Mouse (Mus musculus) embryonic facial prominence, embryonic 15.5 days (tissue): Measurements from ENCODE around the gene Mrps23. TPM values are rescaled to one million over a fixed set of nuclear protein-coding genes. Genes with fewer than 3 reads are reported as not detected.

Source experiments
- ATAC-seq: fragments of 200-750 bp; cut with Nextera tagmentation; 2 replicates; pipeline ENCODE4 v1.8.0; 2017; ENCODE audit warnings: low read depth, moderate TSS enrichment; ENCODE audit not compliant: insufficient number of reproducible peaks, low FRiP score, low TSS enrichment
- H3K27ac ChIP-seq: fragments of 300-500 bp; sonication (generic); replicated peaks from 2 replicates; pipeline ENCODE4 v1.5.1; 2015; ENCODE audit warnings: mild to moderate bottlenecking, inconsistent platforms
- H3K27me3 ChIP-seq: fragments of 300-500 bp; sonication (generic); 2 replicates; pipeline ENCODE4 v1.6.1; 2015; ENCODE audit warnings: inconsistent platforms
- H3K36me3 ChIP-seq: fragments of 300-500 bp; sonication (generic); 2 replicates; pipeline ENCODE4 v1.6.1; 2015; ENCODE audit warnings: mild to moderate bottlenecking, inconsistent platforms
- H3K4me1 ChIP-seq: fragments of 300-500 bp; sonication (generic); 2 replicates; pipeline ENCODE4 v1.6.1; 2015; ENCODE audit warnings: inconsistent platforms
- H3K4me2 ChIP-seq: fragments of 300-500 bp; sonication (generic); replicated peaks from 2 replicates; pipeline ENCODE4 v1.6.1; 2015; ENCODE audit warnings: mild to moderate bottlenecking, inconsistent platforms
- H3K4me3 ChIP-seq: fragments of 300-500 bp; sonication (generic); replicated peaks from 2 replicates; pipeline ENCODE4 v1.5.1; 2015; ENCODE audit warnings: mild to moderate bottlenecking, inconsistent platforms
- H3K9ac ChIP-seq: fragments of 300-500 bp; sonication (generic); 2 replicates; pipeline ENCODE4 v1.6.1; 2015; ENCODE audit warnings: inconsistent platforms
- H3K9me3 ChIP-seq: fragments of 300-500 bp; sonication (generic); replicated peaks from 2 replicates; pipeline ENCODE4 v1.6.1; 2016; ENCODE audit warnings: inconsistent platforms
- WGBS: fragments of 180-500 bp; shearing (Covaris S2); methylation state at CpG from one replicate; pipeline ENCODE4 v1.1.7; 2015; 5-methylcytosine and 5-hydroxymethylcytosine counted together
- polyA plus RNA-seq: library from polyadenylated mRNA; unstranded; fragments of >200 nt; fragmentation: Nextera tagmentation; extraction: Ambion mirVana; gene quantifications from 2 replicates; pipeline ENCODE4 v1.2.1, GENCODE M21; 2015

The Mrps23 gene
- polyA plus RNA-seq, 1 experiment from 2014 or later: 61.6 TPM

- Histone ChIP-seq H3K4me3 (no peak overlapping the region), H3K9ac (no peak overlapping the region), H3K27me3 (no peaks in the 10 kb centered on the region), H3K36me3 (no peaks in the 10 kb centered on the region), H3K27ac (peak overlapping the region; percentile 88), H3K9me3 (no peaks in the 10 kb centered on the region), H3K4me1 (peaks cover 62% of the 10 kb centered on the region), H3K4me2 (no peak overlapping the region)
- 69% methylated on average over 7 of the region's 7 CpGs for WGBS
- no peak for ATAC-seq
These were observed 39.9 kb upstream of the Mrps23 start for GRCm38 (mm10) chr11:88164213-88164723.

DNA sequence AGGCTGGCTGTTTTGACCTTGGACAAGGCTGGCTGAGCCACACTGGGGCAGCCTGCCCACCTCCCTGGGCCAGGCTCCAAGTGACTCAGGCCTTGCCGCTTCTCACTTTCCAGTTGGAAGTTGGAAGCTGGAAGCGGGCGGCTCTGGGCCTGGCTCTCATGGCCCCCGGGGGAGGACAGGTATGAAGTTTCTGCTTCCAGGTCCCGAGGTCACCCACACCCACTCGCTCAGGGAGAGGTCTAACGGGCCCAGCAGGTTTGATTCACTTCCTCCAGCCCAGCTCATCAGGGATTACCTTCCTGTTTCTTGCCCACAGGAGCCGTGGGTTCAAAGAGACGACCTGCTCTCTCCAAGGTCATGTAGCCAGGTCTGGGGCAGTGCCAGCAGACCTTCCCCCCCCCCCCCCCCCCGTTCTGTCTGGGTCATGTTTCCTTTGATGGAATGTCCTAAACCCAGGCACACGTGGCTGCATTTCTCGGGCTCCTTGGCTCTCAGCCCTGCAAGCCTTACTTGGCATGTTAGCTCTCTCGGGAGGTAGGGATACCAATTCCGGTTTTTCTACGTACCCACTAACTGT is 39.3 kb upstream of the Mrps23 start:
- H3K9me3 ChIP-seq: no peaks in the 10 kb centered on the region
- H3K36me3 ChIP-seq: peaks cover 4% of the 10 kb centered on the region; the same call in 1 of the 2 replicates
- WGBS: 16% methylated on average over 15 of the region's 15 CpGs
- peaks cover 5% of the 10 kb centered on the region for H3K27me3 ChIP-seq
- H3K4me2 ChIP-seq: no peak overlapping the region
- H3K27ac ChIP-seq: peak overlapping the region; percentile 88
- no peak overlapping the region for H3K9ac ChIP-seq
- H3K4me3 ChIP-seq: no peak overlapping the region
- ATAC-seq: peak; percentile 30; the same call in 1 of the 2 replicates
- peaks cover 62% of the 10 kb centered on the region for H3K4me1 ChIP-seq

DNA sequence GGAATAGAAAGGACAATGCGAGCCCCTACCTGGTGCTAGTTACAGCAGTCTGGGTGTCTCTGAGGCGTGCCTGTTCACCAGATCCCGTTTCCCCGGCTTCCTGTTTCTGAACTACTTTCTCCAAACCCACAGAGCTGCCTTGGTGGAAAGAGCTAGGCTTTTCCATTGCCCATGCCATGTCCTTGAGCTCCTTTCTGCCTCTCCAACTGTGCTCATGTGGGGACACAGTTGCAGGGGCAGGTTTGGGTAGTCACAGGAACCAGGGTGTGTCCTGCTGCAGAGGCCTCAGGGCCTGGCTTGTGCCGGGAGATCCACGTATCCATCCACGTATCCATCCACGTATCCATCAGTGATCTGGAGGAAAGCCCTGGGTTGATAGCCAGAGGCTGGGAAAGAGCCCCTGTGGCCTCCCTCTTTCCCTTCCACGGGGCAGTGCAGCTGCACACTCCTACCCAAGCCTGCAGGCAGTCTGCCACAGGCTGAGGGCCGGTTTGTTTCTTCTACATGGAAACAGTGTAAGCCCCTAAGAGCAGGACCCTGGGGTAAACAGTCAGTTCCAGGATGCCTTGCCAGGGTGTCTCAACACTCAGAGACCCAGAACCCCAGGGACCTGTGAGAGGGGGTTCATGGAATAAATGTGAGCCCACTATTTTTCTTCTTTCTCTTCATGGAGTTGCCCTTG is 38.4 kb upstream of the Mrps23 start:
- H3K36me3 ChIP-seq: peaks cover 5% of the 10 kb centered on the region; the same call in 1 of the 2 replicates
- no peak overlapping the region for H3K9ac ChIP-seq
- 36% methylated on average over 10 of the region's 10 CpGs for WGBS
- H3K27ac ChIP-seq: peak overlapping the region; percentile 88
- no peak overlapping the region for H3K4me3 ChIP-seq
- H3K27me3 ChIP-seq: peaks cover 7% of the 10 kb centered on the region
- no peak overlapping the region for H3K4me2 ChIP-seq
- peaks cover 53% of the 10 kb centered on the region for H3K4me1 ChIP-seq
- ATAC-seq: no peak
- H3K9me3 ChIP-seq: no peaks in the 10 kb centered on the region

- Histone ChIP-seq H3K27me3 (peaks cover 7% of the 10 kb centered on the region), H3K4me3 (no peak overlapping the region), H3K4me2 (no peak overlapping the region), H3K27ac (no peak overlapping the region), H3K9me3 (no peaks in the 10 kb centered on the region), H3K36me3 (peaks cover 5% of the 10 kb centered on the region; the same call in 1 of the 2 replicates), H3K9ac (no peak overlapping the region), H3K4me1 (peaks cover 48% of the 10 kb centered on the region)
- no peak for ATAC-seq
- 86% methylated on average over 7 of the region's 7 CpGs for WGBS
These were observed 37.7 kb upstream of the Mrps23 start for GRCm38 (mm10) chr11:88166471-88166870.

DNA sequence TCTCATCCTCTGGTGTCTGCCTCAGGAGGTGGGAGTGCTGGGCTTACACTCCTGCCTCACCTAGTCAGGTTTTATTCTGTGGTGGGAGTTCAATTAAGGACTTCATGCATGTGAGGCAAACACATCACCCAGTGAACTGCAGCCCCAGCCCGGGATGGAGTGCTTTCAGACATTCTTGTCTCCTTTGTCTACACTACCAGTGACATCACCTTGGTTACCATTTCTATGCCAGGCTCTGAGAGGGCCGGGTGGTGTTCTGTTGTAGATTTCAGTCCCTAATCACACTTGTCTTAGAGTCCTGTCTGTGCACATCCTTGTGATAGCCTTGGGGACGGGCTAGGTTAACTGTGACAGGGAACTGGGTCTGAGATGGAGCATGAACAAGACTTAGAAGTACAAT is 35.6 kb upstream of the Mrps23 start:
- 57% methylated on average over 3 of the region's 3 CpGs for WGBS
- peaks cover 54% of the 10 kb centered on the region for H3K4me1 ChIP-seq

GRCm38 (mm10) chr11:88169531-88170040 is 34.6 kb upstream of the Mrps23 start:
- Histone ChIP-seq H3K4me2 (no peak overlapping the region), H3K9ac (no peak overlapping the region), H3K27ac (no peak overlapping the region), H3K27me3 (peaks cover 7% of the 10 kb centered on the region), H3K4me1 (peaks cover 54% of the 10 kb centered on the region), H3K9me3 (no peaks in the 10 kb centered on the region), H3K36me3 (peaks cover 5% of the 10 kb centered on the region; the same call in 1 of the 2 replicates), H3K4me3 (no peak overlapping the region)
- 33% methylated on average over 32 of the region's 32 CpGs for WGBS
- no peak for ATAC-seq

More for the DNA sequence above, 35.6 kb upstream of the Mrps23 start:
- no peak for ATAC-seq
- H3K36me3 ChIP-seq: peaks cover 5% of the 10 kb centered on the region; the same call in 1 of the 2 replicates
- H3K4me3 ChIP-seq: no peak overlapping the region
- no peak overlapping the region for H3K9ac ChIP-seq
- peaks cover 7% of the 10 kb centered on the region for H3K27me3 ChIP-seq
- H3K9me3 ChIP-seq: no peaks in the 10 kb centered on the region
- no peak overlapping the region for H3K27ac ChIP-seq
- no peak overlapping the region for H3K4me2 ChIP-seq

GRCm38 (mm10) chr11:88170606-88171005 is 33.6 kb upstream of the Mrps23 start:
- Histone ChIP-seq H3K27me3 (peaks cover 7% of the 10 kb centered on the region), H3K4me1 (peaks cover 43% of the 10 kb centered on the region)
- WGBS: 83% methylated on average over 3 of the region's 3 CpGs

DNA sequence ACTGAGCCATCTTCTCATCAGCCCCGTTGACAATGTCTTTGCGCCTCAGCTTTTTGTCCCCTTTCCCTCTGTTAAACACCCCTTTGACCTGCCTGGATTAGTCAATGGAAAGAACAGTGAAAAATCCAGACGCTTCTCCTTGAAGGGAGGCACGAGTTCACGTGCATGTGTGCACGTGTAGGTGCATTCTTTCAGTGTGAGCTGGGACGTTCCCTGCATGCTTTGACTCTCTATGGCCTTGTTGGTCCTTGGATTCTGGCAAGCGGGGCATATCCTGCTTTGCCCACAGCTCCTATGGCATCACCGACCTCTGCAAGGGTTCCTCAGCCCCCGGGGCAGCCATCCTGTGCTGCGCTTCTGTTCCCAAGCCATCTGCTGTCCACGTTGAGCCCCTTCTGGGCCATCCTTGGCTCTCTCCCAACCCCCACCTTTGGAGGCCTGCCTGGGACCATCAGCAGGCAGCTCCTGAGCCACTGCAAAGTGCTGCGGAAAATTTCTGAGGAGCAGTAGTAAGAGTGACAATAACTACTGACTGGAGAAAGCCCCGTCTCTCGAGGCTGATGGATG is 32.2 kb upstream of the Mrps23 start:
- peaks cover 7% of the 10 kb centered on the region; the same call in 1 of the 2 replicates for H3K36me3 ChIP-seq
- H3K9me3 ChIP-seq: no peaks in the 10 kb centered on the region
- H3K27me3 ChIP-seq: peaks cover 7% of the 10 kb centered on the region
- WGBS: 63% methylated on average over 15 of the region's 15 CpGs
- H3K9ac ChIP-seq: no peak overlapping the region
- peaks cover 31% of the 10 kb centered on the region for H3K4me1 ChIP-seq
- no peak overlapping the region for H3K4me2 ChIP-seq
- H3K27ac ChIP-seq: 0 out of 2 replicates have a peak overlapping the region, but pooled peaks have one; percentile 75
- H3K4me3 ChIP-seq: no peak overlapping the region
- ATAC-seq: no peak

More at GRCm38 (mm10) chr11:88170606-88171005, 33.6 kb upstream of the Mrps23 start:
- H3K9me3 ChIP-seq: no peaks in the 10 kb centered on the region
- H3K27ac ChIP-seq: no peak overlapping the region
- H3K9ac ChIP-seq: no peak overlapping the region
- no peak overlapping the region for H3K4me3 ChIP-seq
- peaks cover 5% of the 10 kb centered on the region; the same call in 1 of the 2 replicates for H3K36me3 ChIP-seq
- no peak overlapping the region for H3K4me2 ChIP-seq
- ATAC-seq: no peak

DNA sequence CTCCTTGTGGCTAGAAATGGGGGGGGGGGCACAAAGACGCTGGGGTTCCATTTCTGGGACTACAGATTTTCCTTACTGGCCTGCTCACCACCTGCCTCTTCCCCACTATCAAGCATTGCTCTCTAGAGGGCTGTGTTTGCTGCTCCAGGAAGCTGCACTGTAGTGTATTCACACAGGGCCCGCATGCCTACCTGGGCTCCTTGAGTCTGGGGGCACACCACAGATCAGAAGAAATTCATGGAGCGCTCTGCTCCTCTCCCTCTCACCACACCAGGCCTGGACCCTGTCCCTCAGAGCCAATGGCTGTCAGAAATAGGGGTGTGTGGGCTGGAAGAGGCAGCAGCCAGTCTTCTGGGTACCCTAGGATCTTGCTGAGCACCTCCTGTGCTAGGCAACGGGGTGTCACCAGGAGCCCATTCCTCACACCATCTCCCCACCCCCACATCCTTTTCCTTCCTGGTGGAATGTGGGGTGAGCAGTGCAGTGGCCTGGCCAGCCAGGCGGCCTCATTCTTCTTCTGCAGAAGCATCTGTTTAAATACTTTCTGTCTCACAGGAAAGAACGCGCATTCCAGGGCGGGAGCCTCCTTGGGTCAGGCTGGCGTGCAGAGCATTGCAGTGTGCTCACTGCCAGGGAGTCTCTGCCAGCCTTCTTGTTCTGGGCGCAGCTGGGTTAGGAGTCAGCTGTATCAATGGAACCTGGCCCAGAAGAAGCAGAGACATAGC is 31.4 kb upstream of the Mrps23 start:
- WGBS: 23% methylated on average over 10 of the region's 10 CpGs
- Histone ChIP-seq H3K36me3 (peaks cover 13% of the 10 kb centered on the region; the same call in 1 of the 2 replicates), H3K27me3 (peaks cover 7% of the 10 kb centered on the region), H3K4me2 (no peak overlapping the region), H3K27ac (peak overlapping the region; percentile 75), H3K4me1 (peaks cover 31% of the 10 kb centered on the region), H3K9ac (no peak overlapping the region), H3K4me3 (no peak overlapping the region), H3K9me3 (no peaks in the 10 kb centered on the region)
- ATAC-seq: peak; percentile 76

DNA sequence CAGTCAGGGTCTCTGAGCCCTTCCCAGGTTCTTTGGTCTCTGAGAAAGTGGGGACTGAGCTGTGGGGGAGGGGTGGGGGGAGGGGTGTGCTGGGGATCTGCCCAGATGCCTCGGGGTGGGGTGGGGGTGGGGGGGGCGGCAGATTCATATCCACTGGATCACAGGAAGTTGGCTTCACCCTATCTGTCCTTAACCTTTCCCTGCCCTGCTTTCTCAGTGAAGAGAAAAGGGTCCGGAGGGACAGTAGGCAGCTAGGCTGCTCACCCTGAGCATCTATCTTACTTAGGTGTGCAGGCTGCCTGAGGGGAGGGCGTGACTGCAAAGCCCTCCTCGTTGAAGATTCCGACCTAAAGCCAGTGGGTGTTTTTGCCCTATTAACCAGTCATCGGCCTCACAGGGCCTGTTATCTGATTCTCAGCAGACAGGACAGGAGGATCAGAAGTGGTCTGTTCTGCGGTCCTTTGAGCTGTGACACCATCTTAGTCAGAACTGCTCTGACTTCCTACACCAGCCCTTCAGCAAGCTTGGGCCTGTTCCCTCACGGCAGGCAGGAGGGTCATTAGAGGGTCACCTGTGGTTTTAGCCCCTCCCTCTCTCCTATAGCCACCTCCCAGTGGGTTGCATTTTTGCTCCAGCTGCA is 30.7 kb upstream of the Mrps23 start:
- 15% methylated on average over 9 of the region's 9 CpGs for WGBS
- Histone ChIP-seq H3K4me3 (no peak overlapping the region), H3K36me3 (peaks cover 17% of the 10 kb centered on the region; the same call in 1 of the 2 replicates), H3K4me1 (peaks cover 31% of the 10 kb centered on the region), H3K27ac (peak overlapping the region; percentile 75), H3K4me2 (no peak overlapping the region), H3K27me3 (peaks cover 7% of the 10 kb centered on the region), H3K9ac (no peak overlapping the region), H3K9me3 (no peaks in the 10 kb centered on the region)
- ATAC-seq: peak; percentile 3; the same call in 1 of the 2 replicates
